Mouse (Mus musculus) layer of hippocampus, adult 8-10 months (tissue): Measurements from ENCODE around the gene Myog. TPM values are rescaled to one million over a fixed set of nuclear protein-coding genes. Genes with fewer than 3 reads are reported as not detected.

Experiments used
- DNase-seq, 2 experiments: peaks; one replicate each; pipeline ENCODE4 v3.0.0; 2022; ENCODE audit warnings: low spot score in 2 of 2
- total RNA-seq, 4 experiments: library from RNA; stranded (reverse); gene quantifications; 2 replicates each; pipeline ENCODE4 v1.2.4; 2022

The Myog gene
- total RNA-seq, 4 experiments from 2014 or later = not detected

DNA sequence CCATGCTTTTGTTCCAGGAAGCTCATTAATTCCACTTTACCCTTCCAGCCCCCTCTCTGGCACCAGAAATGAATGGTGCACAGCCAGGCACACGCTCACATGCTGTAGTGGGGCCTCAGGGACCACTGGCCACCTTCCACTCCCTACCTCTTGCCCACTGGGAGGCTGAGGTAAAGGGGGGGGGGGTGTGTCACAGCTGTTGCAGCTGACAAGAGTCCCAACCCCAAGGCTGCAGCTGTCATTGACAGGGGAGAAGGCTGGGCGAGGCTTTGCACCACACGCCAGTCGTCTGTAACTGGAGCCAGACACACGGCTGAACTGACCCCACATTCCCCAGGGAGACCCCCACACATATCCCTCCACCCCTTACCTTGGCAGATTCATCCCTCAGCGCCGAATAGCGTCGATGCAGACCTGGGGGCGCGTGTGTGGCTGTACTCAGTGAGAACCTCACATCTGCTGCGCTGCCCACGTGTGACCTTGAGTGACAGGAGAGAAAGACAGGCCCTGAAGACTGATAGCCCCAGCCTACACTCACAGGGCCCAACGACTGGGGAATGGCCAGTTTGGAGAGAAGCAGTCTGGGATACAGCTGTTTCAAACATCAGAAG, 31.0 kb downstream of the Myog start:
- no peak for DNase-seq

GRCm38 (mm10) chr1:134322591-134322990, 32.8 kb downstream of the Myog start:
- no peak for DNase-seq

GRCm38 (mm10) chr1:134326841-134327346, 37.1 kb downstream of the Myog start:
- DNase-seq = no peak

DNA sequence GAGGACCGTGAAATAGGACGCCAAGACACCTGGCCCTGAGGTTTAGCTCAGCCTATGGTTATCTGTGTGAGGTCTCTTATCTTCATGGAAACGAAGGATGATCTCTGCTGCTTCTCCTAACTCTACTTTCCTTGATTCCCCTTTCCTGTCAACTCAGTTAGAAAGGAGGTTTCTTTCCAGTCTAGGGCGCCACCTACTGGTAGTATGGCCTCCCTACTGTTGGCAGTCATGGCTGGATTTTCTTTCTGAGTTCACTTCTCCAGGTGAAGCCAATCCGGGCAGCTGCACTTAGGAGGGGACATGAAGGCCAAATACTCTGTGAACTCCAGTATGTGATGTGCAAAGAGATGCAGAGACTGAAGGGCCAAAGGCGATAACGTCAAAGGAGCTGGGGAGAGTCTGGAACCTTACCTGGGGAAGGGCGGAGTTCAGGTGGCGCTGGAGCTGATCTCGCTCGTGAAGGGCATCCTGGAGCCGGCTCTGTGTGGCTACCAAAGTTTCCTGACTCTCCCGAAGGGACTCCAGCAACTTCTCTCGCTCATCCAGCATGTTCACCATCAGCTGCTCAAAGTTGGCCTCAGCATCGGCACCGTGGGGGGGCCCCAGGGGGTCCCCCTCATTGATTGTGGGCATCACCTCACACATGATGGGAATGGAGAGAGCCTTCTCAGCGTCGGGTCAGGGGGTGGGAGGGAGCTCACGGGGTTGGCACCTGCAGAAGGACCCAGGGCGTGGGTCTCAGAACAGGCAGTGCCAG, 42.3 kb downstream of the Myog start:
- DNase-seq = peak in 1 of 2 experiments; percentile 83

- peak; percentile 57 to 63 for DNase-seq
Measured at GRCm38 (mm10) chr1:134332770-134333271, 43.0 kb downstream of the Myog start, which contains the start of gene Ppfia4. Gene Ppfia4 (minus strand): TSS chr1:134332928.

DNA sequence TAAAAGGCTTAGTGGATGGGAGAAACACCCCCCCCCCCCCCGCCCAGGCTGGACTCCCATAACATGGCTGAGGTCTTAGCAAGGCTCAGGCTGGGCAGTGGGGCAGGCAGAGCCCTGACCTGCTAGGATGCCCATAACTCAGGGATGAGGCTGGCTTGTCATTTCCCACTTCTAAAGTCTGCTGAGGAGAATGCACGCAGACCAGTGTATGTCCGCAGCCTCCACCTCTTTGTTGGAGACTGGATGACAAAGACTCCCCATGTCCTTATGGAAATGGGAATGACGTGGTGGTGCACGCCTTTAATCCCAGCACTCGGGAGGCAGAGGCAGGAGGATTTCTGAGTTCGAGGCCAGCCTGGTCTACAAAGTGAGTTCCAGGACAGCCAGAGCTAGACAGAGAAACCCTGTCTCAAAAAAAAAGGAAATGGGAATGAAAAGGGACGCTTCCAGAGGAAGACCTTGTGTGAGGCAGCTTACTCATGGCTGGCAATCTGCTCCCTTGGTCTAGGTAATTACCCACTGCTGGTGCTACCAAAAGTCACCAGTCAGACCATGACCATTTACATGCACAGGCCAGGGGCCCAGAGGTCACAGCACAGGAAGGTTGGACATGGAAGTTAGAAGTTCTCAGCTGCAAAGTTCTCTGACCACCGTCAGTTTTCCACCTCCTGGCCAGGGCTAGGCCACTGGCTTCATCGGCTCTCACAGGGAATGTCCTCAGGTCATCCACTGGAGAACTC, 43.8 kb downstream of the Myog start:
- DNase-seq = no peak

GRCm38 (mm10) chr1:134334111-134334827, 44.5 kb downstream of the Myog start:
- no peak for DNase-seq

GRCm38 (mm10) chr1:134335211-134335923, 45.6 kb downstream of the Myog start:
- DNase-seq = peak; percentile 46 to 61

GRCm38 (mm10) chr1:134335924-134336810, 46.4 kb downstream of the Myog start:
- DNase-seq = no peak

DNA sequence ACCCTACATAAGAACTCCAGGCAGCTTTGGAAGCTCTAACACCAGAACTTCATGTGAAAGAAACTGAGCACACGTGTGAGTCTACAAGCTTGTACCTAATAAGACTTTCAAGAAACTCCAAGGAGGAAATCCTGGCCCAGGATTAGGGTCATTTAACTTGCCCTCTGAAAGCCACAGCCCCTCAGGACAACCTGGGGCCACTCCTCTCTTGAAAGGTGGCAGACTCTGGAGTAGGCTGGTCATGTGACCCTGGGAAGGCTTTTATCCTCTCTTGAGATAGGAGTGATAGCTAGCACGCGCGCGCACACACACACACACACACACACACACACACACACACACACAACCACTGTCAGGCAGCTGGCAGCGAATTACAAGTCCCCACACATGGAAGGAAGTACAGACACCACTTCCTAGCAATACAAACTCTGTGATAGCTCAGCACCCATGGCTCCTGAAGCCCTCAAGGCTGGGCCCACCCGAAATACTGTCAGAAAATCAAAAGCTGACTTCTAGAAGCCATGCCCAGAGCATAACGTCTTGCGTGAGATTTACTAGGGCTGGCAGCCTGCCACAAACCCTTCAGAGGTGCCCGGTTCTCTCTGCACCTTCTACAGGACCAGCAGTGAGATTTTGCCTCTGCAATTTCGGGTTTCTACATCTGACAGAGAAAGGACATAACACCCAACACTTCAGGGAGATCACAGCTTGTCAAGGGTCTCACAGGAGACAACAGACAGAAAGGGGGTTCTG, 47.3 kb downstream of the Myog start:
- DNase-seq = no peak

DNA sequence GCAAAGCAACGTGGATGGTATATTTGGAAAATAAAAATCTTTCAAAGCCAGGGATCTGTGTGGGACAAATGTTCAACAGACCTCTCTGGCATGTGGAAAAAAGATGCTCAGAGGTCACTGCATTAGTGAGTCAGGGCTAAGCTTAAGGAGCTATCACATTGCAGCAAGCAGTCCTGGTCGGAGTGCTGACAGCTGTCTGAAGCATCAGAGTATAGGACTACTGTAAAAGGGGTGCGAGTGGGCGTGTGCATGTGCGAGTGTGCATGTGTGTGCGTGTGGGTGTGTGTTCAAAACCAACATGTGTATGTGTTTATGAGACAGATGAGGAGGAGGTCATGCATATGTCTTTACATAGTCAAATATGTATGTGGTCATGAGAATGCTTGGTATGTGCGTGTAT, 49.4 kb downstream of the Myog start:
- no peak for DNase-seq

GRCm38 (mm10) chr1:134339757-134340619, 50.2 kb downstream of the Myog start:
- DNase-seq = peak in 1 of 2 experiments; percentile 1

- peak in 1 of 2 experiments; percentile 3 for DNase-seq
Measured at GRCm38 (mm10) chr1:134341641-134342277, 52.0 kb downstream of the Myog start.
